Mouse (Mus musculus): ENCODE data around the gene Sgo2a. TPM values are rescaled to one million over a fixed set of nuclear protein-coding genes. Genes with fewer than 3 reads are reported as not detected.

Sgo2a gene
- polyA plus RNA-seq, 1 experiment from 2014 or later = 12.2 TPM

DNA sequence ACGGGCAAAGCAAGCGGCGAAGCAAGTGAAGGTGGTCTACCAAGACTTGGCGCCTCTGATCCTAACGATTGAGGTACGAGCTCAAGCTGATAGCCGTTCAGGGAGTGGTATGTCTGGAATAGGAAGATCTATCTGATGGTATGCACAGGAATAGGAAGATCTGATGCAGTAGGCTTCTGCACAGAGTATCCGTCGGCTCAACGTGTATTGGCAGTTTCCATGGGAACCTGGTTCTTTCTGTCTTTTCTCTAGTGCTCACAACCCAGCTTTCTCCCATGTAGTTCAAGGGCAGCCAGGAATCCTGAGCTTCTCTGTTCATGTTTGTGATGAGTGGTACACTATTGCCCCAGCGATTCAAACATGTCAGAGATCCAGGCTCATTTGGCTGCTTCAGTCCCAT, 74.3 kb downstream of the Sgo2a start:
- H3K9ac ChIP-seq (ENCODE audit: low read length) = no peak overlapping the region
- no peak for DNase-seq (ENCODE audit: low spot score)
- H3K27ac ChIP-seq (ENCODE audit: low read depth, low read length) = no peak overlapping the region
- no peaks in the 10 kb centered on the region for H3K9me3 ChIP-seq (replicated peaks; ENCODE audit: control insufficient read depth, low read length)
- H3K36me3 ChIP-seq (ENCODE audit: control insufficient read depth, insufficient read depth, low read length) = no peaks in the 10 kb centered on the region
- H3K4me3 ChIP-seq (ENCODE audit: low read depth, low read length) = no peak overlapping the region
- no peaks in the 10 kb centered on the region for H3K27me3 ChIP-seq (replicated peaks; ENCODE audit: control insufficient read depth, insufficient read depth, low read length)
- no peaks in the 10 kb centered on the region for H3K4me1 ChIP-seq (ENCODE audit: control insufficient read depth, insufficient read depth, low read length)
- no peak for ATAC-seq
- H3K4me2 ChIP-seq (ENCODE audit: low read length) = no peak overlapping the region
- WGBS = 94% methylated on average over 11 of the region's 11 CpGs

DNA sequence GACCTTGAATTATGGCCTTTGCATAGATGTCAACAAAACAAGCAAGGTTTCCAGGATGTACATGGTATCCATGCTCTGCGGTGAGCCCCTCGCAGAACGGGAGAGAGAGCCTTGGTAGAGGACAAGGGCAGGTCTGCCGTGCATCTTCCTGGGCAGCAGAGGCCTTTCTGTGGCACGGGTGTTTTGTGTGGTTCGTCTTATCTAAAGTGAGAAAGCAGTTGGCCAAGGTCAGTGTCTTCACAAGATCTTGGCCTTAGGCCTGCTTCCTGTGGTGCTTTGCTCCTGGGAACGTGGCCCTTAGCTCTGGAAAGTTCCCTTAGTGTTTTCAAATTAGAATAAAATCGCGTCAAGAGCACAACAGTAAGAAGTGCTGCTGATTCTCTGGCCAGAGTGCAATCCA, 75.2 kb downstream of the Sgo2a start:
- H3K36me3 ChIP-seq (ENCODE audit: control insufficient read depth, insufficient read depth, low read length) = no peaks in the 10 kb centered on the region
- H3K27ac ChIP-seq (ENCODE audit: low read depth, low read length) = no peak overlapping the region
- ATAC-seq = no peak
- no peak overlapping the region for H3K4me3 ChIP-seq (ENCODE audit: low read depth, low read length)
- H3K9ac ChIP-seq (ENCODE audit: low read length) = no peak overlapping the region
- WGBS = 84% methylated on average over 9 of the region's 9 CpGs
- no peaks in the 10 kb centered on the region for H3K9me3 ChIP-seq (replicated peaks; ENCODE audit: control insufficient read depth, low read length)
- no peaks in the 10 kb centered on the region for H3K4me1 ChIP-seq (ENCODE audit: control insufficient read depth, insufficient read depth, low read length)
- H3K4me2 ChIP-seq (ENCODE audit: low read length) = no peak overlapping the region
- no peak for DNase-seq (ENCODE audit: low spot score)
- no peaks in the 10 kb centered on the region for H3K27me3 ChIP-seq (replicated peaks; ENCODE audit: control insufficient read depth, insufficient read depth, low read length)

DNA sequence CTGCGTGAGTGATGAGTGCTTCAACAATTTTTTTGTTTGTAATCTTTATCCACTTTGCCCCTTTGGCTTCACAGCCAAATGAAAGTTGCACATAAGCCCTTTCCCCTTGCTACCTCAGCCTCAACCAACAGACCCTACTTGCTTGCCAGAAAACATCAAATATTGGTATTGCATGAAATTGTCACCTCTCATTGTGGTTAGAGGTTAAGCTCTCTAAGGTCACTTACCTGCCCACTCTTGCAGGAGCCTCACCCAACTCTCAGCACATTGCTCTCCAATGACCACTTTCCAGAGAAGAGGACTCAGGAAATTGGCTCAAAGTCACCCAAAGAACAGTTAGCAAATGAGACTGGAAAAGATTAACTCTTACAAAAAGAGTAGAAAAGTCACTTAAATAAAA, 75.7 kb downstream of the Sgo2a start:
- 89% methylated on average over 1 of the region's 1 CpGs for WGBS
- ATAC-seq = no peak

DNA sequence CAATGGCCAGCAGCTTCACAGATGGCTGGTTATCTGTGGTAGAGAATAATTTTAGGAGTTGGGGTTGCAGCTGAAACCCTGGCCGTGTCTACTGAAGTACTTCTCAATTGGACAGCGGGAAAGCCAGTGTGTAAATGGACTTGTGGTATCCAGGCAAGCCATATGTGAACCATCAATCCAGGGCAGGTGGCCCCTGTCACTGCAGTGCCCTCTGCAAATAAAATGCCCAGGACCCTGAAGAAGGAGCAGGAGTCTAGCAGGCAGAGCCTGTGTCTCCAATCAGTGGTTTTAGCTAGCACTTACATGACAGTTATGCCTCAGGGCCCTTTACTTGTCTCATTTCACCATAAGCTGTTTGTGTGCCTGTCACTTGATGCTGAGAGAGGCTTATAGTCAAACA, 76.6 kb downstream of the Sgo2a start:
- no peaks in the 10 kb centered on the region for H3K4me1 ChIP-seq (ENCODE audit: control insufficient read depth, insufficient read depth, low read length)
- H3K27ac ChIP-seq (ENCODE audit: low read depth, low read length) = no peak overlapping the region
- H3K4me2 ChIP-seq (ENCODE audit: low read length) = no peak overlapping the region
- H3K9ac ChIP-seq (ENCODE audit: low read length) = no peak overlapping the region
- WGBS = 88% methylated on average over 2 of the region's 2 CpGs
- H3K36me3 ChIP-seq (ENCODE audit: control insufficient read depth, insufficient read depth, low read length) = no peaks in the 10 kb centered on the region
- H3K27me3 ChIP-seq (replicated peaks; ENCODE audit: control insufficient read depth, insufficient read depth, low read length) = no peaks in the 10 kb centered on the region
- ATAC-seq = no peak
- no peak for DNase-seq (ENCODE audit: low spot score)
- no peak overlapping the region for H3K4me3 ChIP-seq (ENCODE audit: low read depth, low read length)
- no peaks in the 10 kb centered on the region for H3K9me3 ChIP-seq (replicated peaks; ENCODE audit: control insufficient read depth, low read length)

More for the DNA sequence above, 75.7 kb downstream of the Sgo2a start:
- Histone ChIP-seq H3K9ac (ENCODE audit: low read length) (no peak overlapping the region), H3K27ac (ENCODE audit: low read depth, low read length) (no peak overlapping the region), H3K4me3 (ENCODE audit: low read depth, low read length) (no peak overlapping the region), H3K4me1 (ENCODE audit: control insufficient read depth, insufficient read depth, low read length) (no peaks in the 10 kb centered on the region), H3K36me3 (ENCODE audit: control insufficient read depth, insufficient read depth, low read length) (no peaks in the 10 kb centered on the region), H3K9me3 (replicated peaks; ENCODE audit: control insufficient read depth, low read length) (no peaks in the 10 kb centered on the region), H3K4me2 (ENCODE audit: low read length) (no peak overlapping the region), H3K27me3 (replicated peaks; ENCODE audit: control insufficient read depth, insufficient read depth, low read length) (no peaks in the 10 kb centered on the region)
- DNase-seq (ENCODE audit: low spot score) = no peak

DNA sequence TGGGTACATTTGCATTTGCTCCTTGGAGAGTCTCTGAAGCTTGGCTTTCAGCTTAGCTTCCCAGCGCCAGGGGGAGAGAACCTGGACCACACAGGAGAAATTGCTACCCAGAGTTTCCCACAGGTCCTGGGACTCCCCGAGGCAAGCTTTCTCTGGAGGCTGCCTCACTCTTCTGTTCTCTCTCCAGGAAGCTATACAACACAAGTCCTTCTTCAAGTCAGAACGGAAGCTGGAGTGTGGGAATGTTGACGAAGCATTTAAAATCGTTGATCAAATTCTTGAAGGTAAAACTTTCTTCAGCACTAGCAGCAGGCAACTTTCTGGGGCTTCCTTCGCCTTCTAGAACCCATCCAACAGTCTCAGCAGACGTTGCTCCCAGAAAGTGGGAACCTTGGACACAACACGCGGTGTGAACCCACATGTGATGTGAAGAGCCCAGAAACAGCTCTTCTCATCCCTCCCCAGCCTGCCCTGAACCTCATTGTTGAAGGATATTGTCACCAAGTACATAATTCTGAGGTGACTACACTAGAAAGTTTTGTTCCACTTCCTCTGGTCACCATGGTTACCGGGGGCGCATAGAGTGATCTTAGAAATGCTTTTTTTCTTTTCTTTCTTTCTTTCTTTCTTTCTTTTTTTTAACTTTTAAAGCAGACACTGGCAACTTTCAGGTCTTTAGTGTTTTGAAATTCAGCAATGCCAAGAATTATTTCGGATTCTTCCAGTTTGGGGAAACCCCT, 77.4 kb downstream of the Sgo2a start:
- Histone ChIP-seq H3K4me2 (ENCODE audit: low read length) (no peak overlapping the region), H3K36me3 (ENCODE audit: control insufficient read depth, insufficient read depth, low read length) (no peaks in the 10 kb centered on the region), H3K4me3 (ENCODE audit: low read depth, low read length) (no peak overlapping the region), H3K4me1 (ENCODE audit: control insufficient read depth, insufficient read depth, low read length) (no peaks in the 10 kb centered on the region), H3K27ac (ENCODE audit: low read depth, low read length) (no peak overlapping the region), H3K9me3 (replicated peaks; ENCODE audit: control insufficient read depth, low read length) (no peaks in the 10 kb centered on the region), H3K9ac (ENCODE audit: low read length) (no peak overlapping the region), H3K27me3 (replicated peaks; ENCODE audit: control insufficient read depth, insufficient read depth, low read length) (no peaks in the 10 kb centered on the region)
- 72% methylated on average over 12 of the region's 12 CpGs for WGBS
- DNase-seq (ENCODE audit: low spot score) = no peak
- no peak for ATAC-seq

DNA sequence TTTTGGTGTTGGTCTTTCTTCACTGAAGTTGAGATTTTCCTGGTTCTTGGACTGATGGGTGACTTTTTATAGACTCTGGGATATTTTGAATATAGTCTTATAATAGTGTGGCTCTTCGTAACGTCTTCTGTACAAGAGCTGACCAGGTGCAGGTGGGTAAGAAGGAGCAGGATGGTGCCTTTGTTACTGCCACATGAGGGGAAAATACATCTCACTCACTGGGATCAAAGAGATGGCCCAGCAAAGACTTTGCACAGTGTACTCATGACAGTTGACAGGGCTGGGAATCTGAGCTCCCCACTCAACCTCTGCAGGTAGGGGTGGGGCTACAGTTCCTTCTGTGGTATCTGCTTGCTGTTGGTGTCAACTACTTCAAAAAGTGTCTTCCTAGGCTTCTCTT, 78.5 kb downstream of the Sgo2a start:
- Histone ChIP-seq H3K9ac (ENCODE audit: low read length) (no peak overlapping the region), H3K4me2 (ENCODE audit: low read length) (no peak overlapping the region), H3K27me3 (replicated peaks; ENCODE audit: control insufficient read depth, insufficient read depth, low read length) (no peaks in the 10 kb centered on the region), H3K4me3 (ENCODE audit: low read depth, low read length) (no peak overlapping the region), H3K9me3 (replicated peaks; ENCODE audit: control insufficient read depth, low read length) (no peaks in the 10 kb centered on the region), H3K4me1 (ENCODE audit: control insufficient read depth, insufficient read depth, low read length) (no peaks in the 10 kb centered on the region), H3K36me3 (ENCODE audit: control insufficient read depth, insufficient read depth, low read length) (no peaks in the 10 kb centered on the region), H3K27ac (ENCODE audit: low read depth, low read length) (no peak overlapping the region)
- ATAC-seq = no peak
- 94% methylated on average over 2 of the region's 2 CpGs for WGBS
- no peak for DNase-seq (ENCODE audit: low spot score)

Other genes starting within 250 kb of the Sgo2a start
- 45.4 and 54.5 TPM in 2 replicates for gene Spats2l, start 221.8 kb upstream of the Sgo2a start, polyA plus RNA-seq (2014; fragmentation: Nextera tagmentation; extraction: Ambion mirVana)
- 22.1 and 22.6 TPM in 2 replicates for gene Kctd18, start 23.0 kb downstream of the Sgo2a start, polyA plus RNA-seq (2014; fragmentation: Nextera tagmentation; extraction: Ambion mirVana)
- 0.08 and 0.19 TPM in 2 replicates for gene Aox1, start 34.0 kb downstream of the Sgo2a start, polyA plus RNA-seq (2014; fragmentation: Nextera tagmentation; extraction: Ambion mirVana)
- gene Aox3, start 117.2 kb downstream of the Sgo2a start, polyA plus RNA-seq (2014; fragmentation: Nextera tagmentation; extraction: Ambion mirVana) = 0.11 and 0.35 TPM in 2 replicates
- 0.80 and 0.96 TPM in 2 replicates for gene Aox4, start 214.4 kb downstream of the Sgo2a start, polyA plus RNA-seq (2014; fragmentation: Nextera tagmentation; extraction: Ambion mirVana)